Mouse (Mus musculus) lung, postnatal 0 days (tissue): Measurements from ENCODE around the gene Iqsec1. TPM values are rescaled to one million over a fixed set of nuclear protein-coding genes. Genes with fewer than 3 reads are reported as not detected.

Experiments
- ATAC-seq: fragments of 200-750 bp; cut with Nextera tagmentation; 2 replicates; pipeline ENCODE4 v1.8.0; 2017; ENCODE audit warnings: moderate library complexity
- DNase-seq: peaks from one replicate; pipeline ENCODE4 v3.0.0-alpha.2; 2016; ENCODE audit warnings: low spot score
- H3K27ac ChIP-seq: fragments of 300-500 bp; sonication (generic); 2 replicates; pipeline ENCODE4 v1.5.1; 2014; ENCODE audit warnings: antibody characterized with exemption, mild to moderate bottlenecking, low read length, mixed read lengths
- H3K27me3 ChIP-seq: fragments of 300-500 bp; sonication (generic); replicated peaks from 2 replicates; pipeline ENCODE4 v1.6.1; 2014; ENCODE audit warnings: low read length, mixed read lengths; ENCODE audit not compliant: insufficient read depth
- H3K36me3 ChIP-seq: fragments of 300-500 bp; sonication (generic); 2 replicates; pipeline ENCODE4 v1.6.1; 2014; ENCODE audit warnings: low read length, mixed read lengths; ENCODE audit not compliant: insufficient read depth
- H3K4me1 ChIP-seq: fragments of 300-500 bp; sonication (generic); 2 replicates; pipeline ENCODE4 v1.6.1; 2014; ENCODE audit warnings: antibody characterized with exemption, low read depth, low read length, mixed read lengths; ENCODE audit not compliant: insufficient read depth
- H3K4me2 ChIP-seq: fragments of 300-500 bp; sonication (generic); replicated peaks from 2 replicates; pipeline ENCODE4 v1.6.1; 2014; ENCODE audit warnings: low read depth, mild to moderate bottlenecking, low read length, moderate library complexity, mixed read lengths
- H3K4me3 ChIP-seq: fragments of 300-500 bp; sonication (generic); 2 replicates; pipeline ENCODE4 v1.5.1; 2014; ENCODE audit warnings: low read depth, low read length
- H3K9ac ChIP-seq: fragments of 300-500 bp; sonication (generic); replicated peaks from 2 replicates; pipeline ENCODE4 v1.6.1; 2014; ENCODE audit warnings: low read depth, mild to moderate bottlenecking
- H3K9me3 ChIP-seq: fragments of 300-500 bp; sonication (generic); 2 replicates; pipeline ENCODE4 v1.6.1; 2016; ENCODE audit warnings: low read length, mixed read lengths
- CTCF ChIP-seq: IDR thresholded peaks from 2 replicates; pipeline ENCODE4 v1.5.1; 2016; ENCODE audit warnings: antibody characterized with exemption, mild to moderate bottlenecking
- EP300 ChIP-seq: IDR thresholded peaks from 2 replicates; pipeline ENCODE4 v1.6.1; 2016; ENCODE audit warnings: antibody characterized with exemption, mild to moderate bottlenecking, control low read depth
- WGBS: fragments of 180-500 bp; shearing (Covaris S2); extraction: QIAGEN DNeasy Blood & Tissue Kit; methylation state at CpG from one replicate; pipeline ENCODE4 v1.1.7; 2014; 5-methylcytosine and 5-hydroxymethylcytosine counted together
- polyA plus RNA-seq: library from polyadenylated mRNA; unstranded; fragments of >200 nt; fragmentation: Nextera tagmentation; extraction: Ambion mirVana; gene quantifications from 2 replicates; pipeline ENCODE4 v1.2.1, GENCODE M21; 2015

Gene Iqsec1
- 18.6 and 22.4 TPM in 2 replicates for polyA plus RNA-seq

- Histone ChIP-seq H3K27me3 (0 out of 2 replicates have a peak, but pooled peaks cover 6% of the 10 kb centered on the region), H3K27ac (peak within 1 kb of the TSS; percentile 64), H3K4me2 (peak within 1 kb of the TSS; percentile 99), H3K4me1 (peaks cover 14% of the 10 kb centered on the region; the same call in 1 of the 2 replicates), H3K9me3 (no peaks in the 10 kb centered on the region), H3K36me3 (no peaks in the 10 kb centered on the region), H3K4me3 (peak within 1 kb of the TSS; percentile 61), H3K9ac (peak within 1 kb of the TSS; percentile 34)
- under 1% methylated on average over 28 of the region's 39 CpGs for WGBS
- DNase-seq (peak; percentile 98), ATAC-seq (peak; percentile 90)
- TF ChIP-seq CTCF (peak; percentile 73), EP300 (no peak)
Observed at GRCm38 (mm10) chr6:90988648-90989317, at the start of gene Iqsec1. Gene Iqsec1 (minus strand): TSS chr6:90988685.

GRCm38 (mm10) chr6:91028256-91028655, 39.8 kb upstream of the Iqsec1 start:
- Histone ChIP-seq H3K9me3 (no peaks in the 10 kb centered on the region), H3K4me3 (no peak overlapping the region), H3K9ac (no peak overlapping the region), H3K4me1 (no peaks in the 10 kb centered on the region), H3K27ac (no peak overlapping the region), H3K27me3 (no peaks in the 10 kb centered on the region), H3K36me3 (no peaks in the 10 kb centered on the region), H3K4me2 (no peak overlapping the region)
- no peak for DNase-seq
- WGBS, result 94% methylated on average over 5 of the region's 5 CpGs
- no peak for TF ChIP-seq EP300
- TF ChIP-seq CTCF, result no peak
- no peak for ATAC-seq

GRCm38 (mm10) chr6:91020810-91021209, 32.3 kb upstream of the Iqsec1 start:
- no peak for TF ChIP-seq EP300
- TF ChIP-seq CTCF, result no peak
- Histone ChIP-seq H3K9ac (no peak overlapping the region), H3K36me3 (no peaks in the 10 kb centered on the region), H3K4me1 (no peaks in the 10 kb centered on the region), H3K27me3 (no peaks in the 10 kb centered on the region), H3K4me2 (no peak overlapping the region), H3K4me3 (no peak overlapping the region), H3K9me3 (no peaks in the 10 kb centered on the region), H3K27ac (no peak overlapping the region)
- no peak for ATAC-seq
- DNase-seq, result no peak
- WGBS, result 78% methylated on average over 7 of the region's 7 CpGs

- Histone ChIP-seq H3K27me3 (no peaks in the 10 kb centered on the region), H3K27ac (no peak overlapping the region), H3K4me1 (no peaks in the 10 kb centered on the region), H3K9ac (no peak overlapping the region), H3K36me3 (no peaks in the 10 kb centered on the region), H3K4me2 (no peak overlapping the region), H3K9me3 (no peaks in the 10 kb centered on the region), H3K4me3 (no peak overlapping the region)
- WGBS, result 58% methylated on average over 7 of the region's 7 CpGs
- ATAC-seq (peak; percentile 32; the same call in 1 of the 2 replicates), DNase-seq (peak; percentile 9)
- TF ChIP-seq CTCF (no peak), EP300 (no peak)
Observed at GRCm38 (mm10) chr6:91016600-91017230, 28.2 kb upstream of the Iqsec1 start.

GRCm38 (mm10) chr6:91014198-91014958, 25.9 kb upstream of the Iqsec1 start:
- Histone ChIP-seq H3K4me3 (no peak overlapping the region), H3K36me3 (no peaks in the 10 kb centered on the region), H3K4me1 (no peaks in the 10 kb centered on the region), H3K9me3 (no peaks in the 10 kb centered on the region), H3K4me2 (no peak overlapping the region), H3K27ac (no peak overlapping the region), H3K9ac (no peak overlapping the region), H3K27me3 (no peaks in the 10 kb centered on the region)
- DNase-seq (peak; percentile 52), ATAC-seq (peak; percentile 82)
- no peak for TF ChIP-seq CTCF
- peak; percentile 80 for TF ChIP-seq EP300
- WGBS, result 46% methylated on average over 9 of the region's 9 CpGs

- no peaks in the 10 kb centered on the region for H3K4me1 ChIP-seq
- no peak overlapping the region for H3K9ac ChIP-seq
- TF ChIP-seq EP300 (no peak), CTCF (no peak)
- DNase-seq, result peak; percentile 24
- H3K27me3 ChIP-seq, result no peaks in the 10 kb centered on the region
- H3K9me3 ChIP-seq, result no peaks in the 10 kb centered on the region
- ATAC-seq, result peak; percentile 43
- no peak overlapping the region for H3K27ac ChIP-seq
- H3K4me3 ChIP-seq, result no peak overlapping the region
- no peak overlapping the region for H3K4me2 ChIP-seq
- WGBS, result 53% methylated on average over 3 of the region's 3 CpGs
- no peaks in the 10 kb centered on the region for H3K36me3 ChIP-seq
Observed at GRCm38 (mm10) chr6:91012458-91012857, 24.0 kb upstream of the Iqsec1 start.
